Mouse (Mus musculus) B cell, adult (primary cell): ENCODE results near the gene AI467606. TPM values are rescaled to one million over a fixed set of nuclear protein-coding genes. Genes with fewer than 3 reads are reported as not detected.

Experiments used
- total RNA-seq: library from RNA; stranded (reverse); gene quantifications from 4 replicates; pipeline ENCODE4 v1.2.4, GENCODE M21; 2023; ENCODE audit not compliant: inconsistent age

The AI467606 gene
- 46.0 to 63.9 TPM (median 57.5 TPM) in 4 replicates for total RNA-seq

GRCm38 (mm10) chr7:127091114-127091896 is at the start of gene AI467606:
Gene AI467606 (plus strand): TSS chr7:127091359.

GRCm38 (mm10) chr7:127041851-127042672 is 49.1 kb upstream of the AI467606 start, which contains the start of gene Kif22:
Gene Kif22 (minus strand): TSS chr7:127042471.

GRCm38 (mm10) chr7:127087278-127088010 is 3.7 kb upstream of the AI467606 start, which contains the start of gene Zg16:
Gene Zg16 (minus strand): TSS chr7:127087328.

GRCm38 (mm10) chr7:127121911-127122270 is 30.7 kb downstream of the AI467606 start, which contains the start of gene Qprt:
Gene Qprt (minus strand): TSS chr7:127122226.

GRCm38 (mm10) chr7:127137262-127138017 is 46.3 kb downstream of the AI467606 start, which contains the start of gene Spn:
Gene Spn (minus strand): TSS chr7:127137823.

Other genes with a start within 250 kb of the AI467606 start
- gene Doc2a, start 243.9 kb upstream of the AI467606 start, total RNA-seq = not detected in 4 replicates
- gene Hirip3, start 229.4 kb upstream of the AI467606 start, total RNA-seq = 19.8 to 34.1 TPM (median 25.1 TPM) in 4 replicates
- 80.6 to 105 TPM (median 95.0 TPM) in 4 replicates for gene Ino80e, start 229.0 kb upstream of the AI467606 start, total RNA-seq
- 86.7 to 99.4 TPM (median 89.7 TPM) in 4 replicates for gene Taok2, start 206.7 kb upstream of the AI467606 start, total RNA-seq
- 36.7 to 44.6 TPM (median 41.0 TPM) in 4 replicates for gene Tmem219, start 168.4 kb upstream of the AI467606 start, total RNA-seq
- 34.7 to 41.2 TPM (median 38.6 TPM) in 4 replicates for gene Kctd13, start 162.5 kb upstream of the AI467606 start, total RNA-seq
- not detected in 4 replicates for gene Asphd1, start 141.8 kb upstream of the AI467606 start, total RNA-seq
- 4.5 to 6.9 TPM (median 5.5 TPM) in 4 replicates for gene Sez6l2, start 140.8 kb upstream of the AI467606 start, total RNA-seq
- gene Cdipt, start 115.4 kb upstream of the AI467606 start, total RNA-seq = 66.9 to 70.5 TPM (median 68.4 TPM) in 4 replicates
- 0.54 to 1.4 TPM (median 1.3 TPM) in 4 replicates for gene Cdiptos, start 115.3 kb upstream of the AI467606 start, total RNA-seq
- 41.1 to 44.2 TPM (median 42.9 TPM) in 4 replicates for gene Mvp, start 76.7 kb upstream of the AI467606 start, total RNA-seq
- 6.5 to 7.8 TPM (median 6.7 TPM) in 3 of 4 replicates, not detected in the other for gene Pagr1b, start 74.9 kb upstream of the AI467606 start, total RNA-seq
- gene Pagr1a, start 74.0 kb upstream of the AI467606 start, total RNA-seq = 3.8 to 30.1 TPM (median 20.5 TPM) in 3 of 4 replicates, not detected in the other
- gene Gm42742, start 70.3 kb upstream of the AI467606 start, total RNA-seq = 26.9 to 42.2 TPM (median 37.4 TPM) in 4 replicates
- gene Prrt2, start 70.1 kb upstream of the AI467606 start, total RNA-seq = 1.2 to 1.6 TPM (median 1.4 TPM) in 4 replicates
- 211 to 222 TPM (median 215 TPM) in 4 replicates for gene Maz, start 64.3 kb upstream of the AI467606 start, total RNA-seq
- 2.8 to 4.5 TPM (median 3.0 TPM) in 4 replicates for gene Kif22, start 48.9 kb upstream of the AI467606 start, total RNA-seq
- gene Zg16, start 4.0 kb upstream of the AI467606 start, total RNA-seq = 2.3 to 4.0 TPM (median 2.6 TPM) in 3 of 4 replicates, not detected in the other
- gene Qprt, start 30.9 kb downstream of the AI467606 start, total RNA-seq = 0.42 to 1.1 TPM (median 0.59 TPM) in 4 replicates
- gene Spn, start 46.5 kb downstream of the AI467606 start, total RNA-seq = 6.5 to 8.8 TPM (median 7.3 TPM) in 4 replicates
- 76.0 to 79.5 TPM (median 77.9 TPM) in 4 replicates for gene Cd2bp2, start 104.7 kb downstream of the AI467606 start, total RNA-seq
- 54.5 to 63.3 TPM (median 58.6 TPM) in 4 replicates for gene Tbc1d10b, start 117.1 kb downstream of the AI467606 start, total RNA-seq
- gene Mylpf, start 117.5 kb downstream of the AI467606 start, total RNA-seq = 5.3 to 13.4 TPM (median 8.4 TPM) in 4 replicates
- 9.1 to 13.5 TPM (median 10.3 TPM) in 4 replicates for gene Zfp553, start 141.7 kb downstream of the AI467606 start, total RNA-seq
- gene Sept1, start 141.8 kb downstream of the AI467606 start, total RNA-seq = 393 to 439 TPM (median 415 TPM) in 4 replicates
- gene Zfp771, start 152.9 kb downstream of the AI467606 start, total RNA-seq = 14.8 to 24.2 TPM (median 17.5 TPM) in 4 replicates
- 13.9 to 18.3 TPM (median 14.3 TPM) in 4 replicates for gene Dctpp1, start 169.3 kb downstream of the AI467606 start, total RNA-seq
- 28.1 to 30.4 TPM (median 28.4 TPM) in 4 replicates for gene Sephs2, start 182.7 kb downstream of the AI467606 start, total RNA-seq
- 116 to 127 TPM (median 121 TPM) in 4 replicates for gene Itgal, start 204.9 kb downstream of the AI467606 start, total RNA-seq